Mouse (Mus musculus): ENCODE measurements around the gene Ep300.
"Not testable (repeated sequence)": the region's sequence is repeated elsewhere in the genome, so short reads cannot be mapped to it uniquely, and the experiment has no call there.

Gene Ep300

GRCm38 (mm10) chr15:81700601-81701000 is 115.5 kb downstream of the Ep300 start:
- DNase-seq (ENCODE audit: low spot score in 2 of 2): no peak

- DNase-seq (ENCODE audit: low spot score in 2 of 2): not testable (repeated sequence)
Measured at GRCm38 (mm10) chr15:81701350-81701749, 116.2 kb downstream of the Ep300 start.
